Mouse (Mus musculus): ENCODE results near the gene Crlf1.
A peak's percentile ranks its signal among the peaks of the same experiment; 100 is the strongest.

GRCm38 (mm10) chr8:70539077-70539813, 46.3 kb downstream of the Crlf1 start, which contains the start of gene Ell:
- no peak for TF ChIP-seq CTCF (IDR thresholded peaks at IDR 0.05; ENCODE audit: extremely low read depth, insufficient read depth, insufficient read length, insufficient replicate concordance)
- peak; percentile 75 for TF ChIP-seq POLR2A (IDR thresholded peaks at IDR 0.05; ENCODE audit: low read depth, low read length)

Measured in spleen, adult 2 months (tissue).